Mouse (Mus musculus) MN1 (cell line): ENCODE data around the gene BC067074.

Experiments used
- DNase-seq: peaks from one replicate; pipeline ENCODE4 v3.0.0-alpha.2; 2016; ENCODE audit warnings: low spot score

Gene BC067074

DNA sequence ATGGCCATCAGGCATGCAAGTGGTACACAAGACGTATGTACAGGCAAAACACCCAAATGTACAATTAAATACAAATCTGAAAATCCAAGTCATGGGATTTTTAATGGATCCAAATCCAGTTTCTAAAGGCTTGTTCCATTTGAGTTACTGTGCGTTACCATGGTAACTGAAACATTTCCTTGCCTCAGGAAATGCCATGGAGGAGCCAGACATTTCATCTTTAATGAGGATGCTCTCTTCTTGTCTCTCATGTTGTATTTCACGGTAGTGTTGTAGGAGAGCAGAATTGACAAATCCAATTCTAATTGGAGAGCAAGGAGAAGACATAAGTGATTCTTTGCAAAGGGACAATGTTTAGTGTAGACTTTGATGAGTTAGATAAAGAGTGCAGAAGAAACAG lies 31.3 kb downstream of the BC067074 start:
- DNase-seq, result no peak

DNA sequence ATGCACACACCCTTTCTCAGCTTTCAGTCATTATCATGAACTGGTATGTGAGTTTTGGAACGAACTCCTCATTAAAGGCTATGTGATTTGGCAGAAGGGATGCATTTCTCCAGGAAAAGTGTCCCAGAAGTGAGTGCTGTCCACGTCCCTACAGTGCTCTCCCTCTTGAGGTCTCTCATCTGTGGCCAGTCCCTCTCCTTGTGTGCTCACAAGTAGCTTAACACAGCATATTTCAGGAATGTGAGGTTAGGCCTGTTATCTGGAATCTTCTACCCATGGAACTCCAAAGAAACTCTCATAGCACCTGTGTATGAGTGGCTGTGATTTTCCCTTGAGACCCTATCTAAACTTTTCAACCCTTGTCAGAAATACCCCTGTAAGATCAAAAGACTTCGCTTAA lies 32.7 kb downstream of the BC067074 start:
- DNase-seq, result no peak

DNA sequence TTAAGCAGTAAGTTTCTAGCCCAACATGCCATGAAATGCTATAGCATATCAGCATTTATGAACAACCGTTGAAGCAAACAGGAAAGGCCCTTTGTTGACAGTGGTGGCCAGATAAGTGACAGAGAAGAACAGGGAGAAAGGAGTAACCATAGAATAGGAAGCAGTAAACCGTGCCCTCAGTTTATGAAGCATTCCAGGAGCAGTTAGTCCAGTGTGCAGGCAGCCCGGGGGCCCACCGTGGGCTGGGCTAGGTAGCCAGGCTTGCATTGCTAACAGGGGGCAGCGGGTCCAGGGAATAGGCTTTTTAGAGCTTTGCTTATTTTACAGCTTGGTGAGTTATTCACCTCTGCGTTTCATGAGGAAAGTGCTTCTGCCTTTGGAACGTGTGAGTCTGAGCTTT lies 39.3 kb downstream of the BC067074 start:
- no peak for DNase-seq

DNA sequence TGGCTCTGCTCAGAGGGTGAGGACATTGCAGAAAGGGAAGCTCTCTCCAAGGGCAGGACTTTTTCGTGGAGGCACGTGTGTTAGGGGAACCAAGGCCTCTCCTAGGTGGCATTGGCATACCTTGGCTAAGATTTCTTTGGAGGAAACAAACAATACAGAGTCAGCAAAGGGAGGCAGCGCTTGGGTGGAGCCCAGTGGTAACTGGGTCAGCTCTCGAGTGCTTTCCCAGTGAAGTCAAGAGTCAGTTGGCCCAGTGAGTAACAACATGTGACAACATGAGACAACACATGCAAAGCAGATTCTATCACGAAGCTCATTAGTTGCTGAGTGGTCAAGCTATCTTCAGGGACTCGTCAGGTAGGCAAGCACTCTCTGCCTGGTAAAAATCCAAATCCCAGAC lies 40.4 kb downstream of the BC067074 start:
- DNase-seq, result no peak

DNA sequence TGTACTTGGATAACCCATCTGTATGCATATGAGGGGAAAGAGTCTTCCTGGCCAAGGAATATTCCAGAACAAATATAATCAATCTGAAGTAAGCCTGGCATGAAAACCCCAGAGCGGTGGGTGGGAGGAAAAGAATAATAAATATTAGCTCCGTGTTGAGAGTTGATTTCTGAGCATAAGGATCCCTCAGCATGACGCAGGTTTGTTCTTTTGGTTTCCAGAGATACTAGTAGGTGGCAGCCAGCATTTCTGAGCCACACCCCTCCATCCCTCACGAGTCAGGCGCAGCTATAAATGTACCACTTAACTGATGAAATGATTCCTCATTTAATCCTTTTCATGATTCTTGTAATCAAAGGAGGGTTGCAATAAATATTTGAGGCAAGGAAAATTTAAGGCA lies 41.0 kb downstream of the BC067074 start:
- no peak for DNase-seq

DNA sequence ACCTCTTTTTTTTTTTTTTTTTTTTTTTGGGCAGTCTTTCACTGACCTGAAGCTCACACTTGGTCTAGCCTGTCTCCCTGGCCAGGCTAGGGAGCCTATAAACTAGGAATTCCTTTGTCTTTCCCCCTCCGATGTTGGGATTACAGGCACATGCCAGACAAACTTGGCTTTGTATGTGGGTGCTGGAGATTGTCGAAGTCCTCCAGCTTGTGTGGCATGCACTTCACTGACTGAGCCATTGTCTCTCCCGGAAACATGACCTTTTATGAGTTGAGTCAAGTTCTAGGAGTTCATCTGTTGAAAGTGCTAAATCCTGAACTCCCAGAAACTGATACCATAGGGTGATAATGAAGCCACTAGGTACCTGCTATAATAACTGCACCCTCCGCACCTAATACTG lies 41.8 kb downstream of the BC067074 start:
- DNase-seq, result no peak

DNA sequence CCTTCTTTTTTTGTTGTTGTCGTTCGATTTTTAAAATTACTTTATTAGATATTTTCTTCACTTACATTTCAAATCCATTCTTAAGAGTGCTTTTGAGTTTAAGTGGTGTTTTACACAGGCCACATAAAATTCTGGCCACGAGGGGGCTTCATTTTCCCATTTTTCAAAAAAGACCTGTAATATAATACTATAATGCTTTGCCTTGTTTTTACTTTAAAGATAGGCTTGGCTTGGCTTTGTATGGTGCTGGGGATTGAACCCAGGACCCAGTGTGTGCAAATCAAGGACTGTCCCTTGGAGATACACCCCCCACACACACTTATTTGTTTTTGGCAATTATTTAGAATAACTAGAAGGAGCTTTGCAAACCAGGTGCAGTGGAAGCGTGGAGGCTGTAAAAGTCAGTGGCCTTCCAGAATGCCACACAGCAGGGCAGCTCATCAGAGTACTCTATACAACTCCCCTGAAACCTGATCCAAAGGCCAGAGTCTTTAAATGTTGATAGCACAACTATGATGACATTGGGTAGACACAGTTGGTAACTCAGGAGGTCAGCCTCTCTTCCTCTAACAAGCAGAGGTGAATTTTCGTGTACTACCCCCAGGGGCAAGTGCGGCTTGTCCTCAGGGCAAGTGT lies 44.4 kb downstream of the BC067074 start:
- DNase-seq, result peak; percentile 75

DNA sequence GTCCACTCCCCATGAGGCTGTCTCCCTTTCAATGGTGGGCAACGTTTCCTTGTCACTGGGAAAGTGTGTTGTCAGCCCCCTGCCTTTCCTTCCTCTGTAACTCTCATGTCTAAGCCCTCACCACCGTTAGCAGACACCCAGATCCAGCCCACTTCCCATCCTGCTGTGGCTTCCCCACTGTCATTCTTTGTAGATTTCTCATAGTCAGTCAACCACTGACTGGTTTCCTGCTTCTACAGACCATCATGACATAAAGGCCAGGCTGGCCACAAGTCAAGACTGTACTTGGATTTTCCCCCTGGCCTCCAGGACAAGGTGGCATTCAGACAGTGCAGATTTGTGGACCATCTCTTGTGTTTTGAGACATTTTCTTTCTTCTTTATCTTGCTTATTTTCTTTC lies 47.7 kb downstream of the BC067074 start:
- DNase-seq, result no peak

DNA sequence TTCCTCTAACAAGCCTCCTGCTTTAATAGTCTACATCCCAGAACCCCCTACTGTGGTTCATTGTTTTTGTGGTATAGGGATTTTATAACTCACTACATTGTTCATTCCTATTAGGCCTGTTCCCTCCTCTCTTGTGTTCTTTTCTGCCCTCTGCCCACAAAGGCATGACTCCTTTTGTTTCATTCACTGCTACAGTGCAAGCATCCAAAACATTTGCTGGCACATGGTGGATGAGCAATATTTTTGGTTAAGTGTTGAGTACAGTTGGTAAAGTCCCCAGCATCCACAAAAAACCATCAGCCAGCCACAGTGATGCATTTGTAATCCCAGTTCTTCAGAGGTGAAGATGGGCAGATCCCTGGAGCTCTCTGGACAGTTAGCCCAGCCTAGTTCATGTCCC lies 48.2 kb downstream of the BC067074 start:
- no peak for DNase-seq

DNA sequence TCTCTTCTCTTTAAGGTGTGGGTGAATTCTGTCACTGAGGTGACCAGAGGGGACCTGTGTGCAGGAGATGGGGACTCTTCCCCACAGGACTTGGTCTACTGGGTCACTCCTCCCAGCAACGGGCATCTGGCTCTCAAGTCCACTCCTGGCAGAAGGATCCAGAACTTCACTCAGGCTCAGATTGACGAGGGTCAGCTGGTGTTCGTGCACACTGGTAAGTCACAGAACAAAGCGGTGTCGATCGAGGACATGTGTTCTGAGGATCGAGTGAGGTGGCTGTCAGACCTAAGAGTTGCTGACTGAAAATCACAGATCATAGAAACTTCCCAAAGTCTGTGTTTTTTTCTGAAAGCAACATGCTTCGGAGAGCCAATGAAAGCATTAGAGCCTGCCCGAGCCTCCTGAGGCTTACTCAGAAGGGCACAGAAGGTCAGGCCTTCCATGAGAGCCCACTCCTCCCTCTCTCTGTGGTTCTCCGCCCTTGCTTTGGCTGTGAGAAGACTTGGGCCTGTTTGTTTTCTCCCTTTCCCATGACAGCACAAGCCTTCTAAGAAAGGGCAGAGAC lies 49.5 kb downstream of the BC067074 start:
- DNase-seq, result no peak

DNA sequence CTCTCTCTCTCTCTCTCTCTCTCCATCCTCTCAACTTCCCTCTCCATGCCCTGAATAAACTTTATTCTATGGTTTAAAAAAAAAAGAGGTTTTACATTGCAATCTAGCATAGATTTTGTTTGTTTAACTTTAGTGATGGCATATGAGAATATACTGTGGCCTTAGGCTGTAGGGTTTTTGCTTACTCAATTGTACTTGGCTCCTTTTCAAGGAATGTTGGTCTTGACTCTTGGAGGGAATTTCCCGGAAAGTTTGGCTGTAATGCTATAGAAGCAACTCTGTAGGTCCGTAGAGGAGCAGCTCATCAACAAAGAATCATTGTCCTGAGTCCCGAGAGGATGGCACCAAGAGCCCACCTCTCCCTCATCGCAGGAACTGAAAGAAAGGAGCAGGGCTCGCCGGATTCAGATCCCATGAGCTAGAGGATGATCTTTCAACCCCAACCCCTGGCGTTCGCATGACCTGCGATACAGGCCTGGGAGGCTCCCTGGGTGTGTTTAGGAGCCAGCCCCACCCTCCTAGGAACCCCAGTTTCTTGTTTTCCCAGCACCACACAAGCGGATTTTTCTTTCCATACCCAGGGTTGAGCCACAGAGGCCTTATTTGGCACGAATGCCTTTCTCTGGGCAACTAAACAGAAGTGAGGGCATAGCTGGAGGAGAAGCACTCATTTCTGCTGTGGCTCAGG lies 57.9 kb downstream of the BC067074 start:
- DNase-seq, result no peak

DNA sequence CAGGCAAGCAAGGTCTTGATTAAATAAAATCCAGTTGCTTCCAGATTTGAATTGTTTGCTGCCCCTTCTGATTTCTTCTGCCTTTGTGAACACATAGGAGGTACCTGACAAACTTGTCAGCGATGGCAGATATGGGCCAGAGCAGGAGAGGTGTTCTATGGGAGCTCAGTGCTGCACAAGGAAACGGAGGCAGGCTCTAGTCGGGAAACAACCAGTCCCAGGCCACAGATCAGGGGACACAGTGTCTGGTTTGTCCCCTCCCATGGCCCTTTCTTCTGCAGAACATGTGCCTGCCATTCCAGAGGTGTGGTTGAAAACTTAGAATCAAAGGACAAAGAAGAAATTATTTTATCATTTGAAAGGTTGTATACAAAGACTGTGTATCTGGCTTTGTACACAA lies 60.6 kb downstream of the BC067074 start:
- no peak for DNase-seq

DNA sequence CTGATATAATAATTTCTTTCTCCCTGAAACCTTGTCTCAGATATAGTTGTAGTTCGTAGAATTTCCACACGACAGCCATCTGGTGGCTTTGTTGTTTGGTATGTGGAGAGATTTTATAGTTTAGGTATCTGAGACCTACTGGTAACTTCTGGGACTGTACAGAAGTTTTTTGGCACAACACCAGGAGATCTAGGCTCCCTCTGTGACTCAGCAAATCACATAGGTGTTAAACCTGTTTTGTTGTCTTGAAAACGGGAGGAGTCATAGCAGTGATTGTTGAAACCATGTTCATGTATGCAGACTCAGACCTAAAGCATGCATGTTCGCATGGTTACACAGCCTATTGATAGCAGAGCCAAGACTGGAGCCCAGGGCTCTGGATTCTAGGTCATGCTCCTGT lies 61.0 kb downstream of the BC067074 start:
- DNase-seq, result no peak

DNA sequence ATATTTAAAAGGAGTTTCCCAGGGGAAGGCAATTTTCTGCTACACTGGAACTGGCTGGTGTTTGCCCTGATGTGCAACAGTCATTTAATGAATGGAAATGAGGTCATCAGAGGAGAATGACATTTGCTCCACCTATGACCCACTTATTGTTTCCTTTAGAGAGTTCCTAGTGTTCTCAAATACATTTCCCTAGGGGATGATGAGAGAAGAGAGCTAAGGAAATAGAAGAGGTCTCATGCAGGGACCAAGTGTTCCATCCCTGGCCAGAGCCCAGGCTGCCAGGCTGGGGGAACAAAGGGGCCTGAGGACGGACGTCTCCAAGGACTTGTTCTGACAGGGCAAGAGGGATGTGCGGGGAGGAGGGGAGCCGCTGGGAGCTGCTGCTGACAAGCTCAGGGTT lies 62.1 kb downstream of the BC067074 start:
- DNase-seq, result peak; percentile 62

DNA sequence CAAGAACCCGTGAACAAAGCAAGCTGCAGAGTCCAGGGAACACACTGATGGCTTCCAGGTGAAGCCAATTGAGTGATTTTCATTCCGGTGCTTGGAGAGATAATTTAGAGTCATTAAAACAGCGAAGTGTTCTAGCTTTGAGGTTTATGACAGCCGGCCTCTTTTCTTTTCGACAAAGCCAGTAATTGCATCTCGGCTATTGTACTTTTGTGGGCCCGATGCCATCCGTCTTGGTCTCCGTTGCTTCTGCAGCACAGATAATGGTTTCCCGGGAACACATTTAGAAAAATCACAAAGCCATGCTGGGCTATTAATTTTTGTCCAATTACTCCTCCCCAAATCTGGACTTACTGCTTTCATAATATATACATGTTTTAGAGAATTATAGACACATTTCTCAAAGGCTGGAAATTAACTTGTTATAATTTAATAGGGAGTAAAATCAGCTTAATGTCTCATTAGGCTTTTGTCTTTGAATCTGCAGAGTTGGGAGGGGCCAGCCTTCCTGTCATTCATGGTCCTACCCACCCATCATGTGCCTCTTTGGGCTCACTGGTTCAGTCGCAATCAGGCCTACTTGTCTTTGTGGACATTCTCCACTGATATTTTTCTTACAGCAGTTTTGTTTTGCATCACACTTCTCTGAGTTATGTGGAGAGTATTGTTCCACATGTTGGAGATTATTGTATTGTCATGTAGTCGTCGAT lies 64.6 kb downstream of the BC067074 start:
- DNase-seq, result no peak

DNA sequence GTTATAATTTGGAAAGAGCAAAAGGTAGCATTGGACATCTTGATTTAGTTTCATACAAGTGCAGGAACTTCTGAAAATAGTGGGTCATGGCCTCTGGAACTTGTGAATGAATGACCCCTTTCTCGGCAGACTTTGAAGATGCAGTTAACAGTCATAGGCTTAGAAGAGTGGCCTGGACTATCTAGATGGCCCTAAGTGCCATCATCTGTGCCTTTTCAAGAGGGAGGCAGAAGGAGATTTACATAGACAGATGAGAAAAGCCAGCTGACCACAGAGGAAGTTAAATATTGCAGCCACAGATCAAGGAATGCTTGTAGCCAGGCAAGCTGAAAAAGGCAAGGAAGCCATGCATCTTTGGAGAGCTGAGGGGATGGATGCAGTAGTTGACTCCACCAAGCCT lies 66.7 kb downstream of the BC067074 start:
- DNase-seq, result no peak

DNA sequence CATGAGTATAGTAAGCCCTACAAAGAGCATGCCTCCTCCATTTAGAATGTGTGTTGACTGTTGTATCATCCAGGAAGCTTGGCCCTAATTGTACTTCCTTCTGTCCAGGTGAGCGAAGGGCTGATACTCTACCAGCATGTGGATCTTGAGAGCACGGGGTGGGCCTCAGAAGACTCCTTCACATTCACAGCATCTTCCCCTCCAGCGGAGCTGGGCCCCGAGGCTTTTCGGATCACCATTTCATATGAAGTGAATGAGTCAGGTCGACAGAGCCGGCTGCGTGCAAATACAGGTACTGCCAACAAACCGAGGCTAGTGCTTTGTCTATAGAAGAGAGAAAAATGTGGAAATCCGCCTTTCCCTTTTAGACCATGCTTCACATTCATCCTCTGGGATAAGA lies 73.0 kb downstream of the BC067074 start:
- DNase-seq, result no peak

DNA sequence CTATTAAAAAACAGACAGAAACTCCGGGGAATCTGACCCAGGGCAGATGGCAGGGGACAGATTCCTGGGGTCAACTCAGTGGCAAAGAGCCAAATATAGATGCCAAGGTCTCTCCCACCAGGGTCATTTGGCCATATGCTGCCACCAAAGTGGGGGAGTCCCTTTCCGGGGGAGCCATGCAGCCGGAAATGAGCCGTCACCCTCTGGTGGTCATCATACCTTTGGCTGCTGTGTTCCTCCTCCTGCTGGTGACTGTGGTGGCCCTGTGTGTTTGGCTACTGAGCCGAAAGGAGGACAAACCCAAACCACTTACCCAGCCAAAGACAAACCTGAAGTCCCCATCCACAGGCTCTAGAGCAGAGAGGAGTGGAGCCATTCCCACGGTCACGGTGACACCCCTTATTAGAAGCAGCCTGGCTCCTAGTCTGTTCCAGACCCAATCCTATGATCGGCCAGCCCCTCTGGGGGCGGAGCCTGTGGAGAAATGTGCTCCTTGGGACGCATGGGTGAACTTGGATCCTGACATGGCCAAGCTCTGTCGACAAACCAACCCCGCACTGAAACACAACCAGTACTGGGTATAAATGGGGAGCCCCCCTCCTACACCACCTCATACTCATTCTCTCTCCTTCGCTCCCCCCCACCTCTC lies 76.1 kb downstream of the BC067074 start:
- DNase-seq, result no peak

DNA sequence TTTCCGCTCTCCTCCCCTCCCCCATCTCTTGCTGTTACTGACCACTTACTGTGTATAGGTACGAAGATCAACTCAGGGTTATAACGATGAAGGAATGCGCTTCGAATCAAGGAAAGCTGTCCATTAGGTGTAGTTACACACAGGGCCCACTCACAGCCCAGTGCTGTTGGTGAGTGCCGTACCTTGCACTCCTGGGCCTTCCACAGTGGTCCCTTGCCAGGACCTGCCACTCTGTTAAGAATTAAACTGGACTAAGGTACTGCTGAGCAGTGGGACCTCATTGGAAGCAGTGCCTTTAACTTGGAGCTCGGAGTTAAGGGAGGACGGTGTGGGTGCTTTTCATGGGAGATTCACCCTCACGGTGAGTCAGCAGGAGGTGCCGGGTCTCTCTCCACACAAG lies 76.7 kb downstream of the BC067074 start:
- no peak for DNase-seq

DNA sequence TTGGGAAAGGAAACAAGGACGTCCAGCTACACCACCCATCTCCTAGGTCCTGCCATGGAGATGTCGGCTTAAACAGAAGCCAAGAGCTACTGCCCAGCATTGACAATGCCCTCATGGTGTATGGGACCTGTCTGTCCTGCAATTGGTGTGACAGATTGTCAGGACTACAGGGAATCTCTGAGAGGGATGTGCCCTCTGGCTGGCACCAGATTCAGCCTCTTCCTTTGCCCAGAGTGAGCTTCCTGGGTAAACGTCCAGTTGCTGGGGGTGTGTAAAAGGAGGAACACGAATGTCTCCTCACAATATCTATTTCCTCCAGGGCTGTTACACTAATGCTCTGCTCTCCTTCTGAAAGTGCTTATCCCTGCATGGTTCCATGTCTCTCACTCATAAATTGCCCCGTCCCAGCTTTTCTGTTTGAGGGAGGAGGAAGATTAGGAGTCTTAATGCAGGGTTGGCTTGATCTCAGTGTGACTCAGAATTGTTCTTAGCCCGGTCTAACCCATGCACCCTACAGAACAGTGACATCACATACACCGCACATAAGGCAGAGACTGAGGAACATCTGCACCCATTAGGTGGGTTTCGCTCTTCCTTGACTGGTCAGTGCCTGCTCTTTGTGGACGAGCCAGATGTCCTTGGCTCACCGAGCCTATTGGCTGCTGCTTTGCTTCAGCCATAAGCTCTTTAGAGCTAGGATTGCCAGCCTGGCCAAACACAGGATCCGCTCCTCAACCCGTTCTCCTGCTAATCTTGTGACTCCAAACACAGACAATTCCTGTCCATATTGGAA lies 80.5 kb downstream of the BC067074 start:
- DNase-seq, result no peak

DNA sequence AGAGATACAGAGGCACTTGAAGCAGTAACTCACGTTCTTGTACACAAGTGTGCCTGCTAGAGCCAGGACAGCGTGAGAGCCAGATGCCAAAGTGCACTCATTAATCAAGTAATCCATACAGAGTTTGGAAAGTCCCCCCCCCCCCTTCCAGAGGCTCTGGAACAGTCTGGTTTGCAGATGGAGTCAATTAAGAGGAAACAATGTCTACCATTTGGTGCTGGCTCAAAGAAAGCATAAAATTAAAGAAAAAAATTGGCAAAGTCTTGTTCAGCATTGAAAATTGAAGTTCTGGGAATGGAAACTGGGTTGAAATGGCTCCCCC lies 81.1 kb downstream of the BC067074 start:
- peak; percentile 44 for DNase-seq

DNA sequence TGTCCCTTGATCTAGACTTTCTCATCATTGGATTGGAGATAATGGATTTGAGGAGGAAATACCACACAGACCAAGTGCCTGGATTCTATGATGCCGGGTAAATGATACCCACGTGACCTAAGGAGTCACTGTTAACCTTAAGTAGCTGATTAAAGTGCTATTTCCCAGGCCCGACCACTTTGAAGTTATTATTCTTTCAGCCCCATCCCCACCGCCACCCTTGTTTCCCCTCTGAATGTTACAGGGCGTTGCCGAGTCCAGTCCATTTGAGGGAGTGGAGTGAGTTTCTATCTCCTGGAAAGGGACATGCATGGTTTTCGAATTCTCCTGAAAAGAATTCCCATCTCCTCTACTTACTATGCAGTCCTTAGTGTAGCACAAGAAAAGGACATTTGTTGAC lies 84.7 kb downstream of the BC067074 start:
- DNase-seq, result no peak
